Mouse (Mus musculus) regulatory T cell (primary cell): ENCODE measurements around the gene Pthlh.
"Not testable (repeated sequence)": the region's sequence is repeated elsewhere in the genome, so short reads cannot be mapped to it uniquely, and the experiment has no call there.

Experiments used
- in situ Hi-C: fragments of 300-600 bp; cut with MboI, MseI; formaldehyde crosslinking; loops from one replicate; pipeline ENCODE4 v1.15.1; 2025; ENCODE audit warnings: high pct_unique_total_duplicates

Pthlh gene

DNA sequence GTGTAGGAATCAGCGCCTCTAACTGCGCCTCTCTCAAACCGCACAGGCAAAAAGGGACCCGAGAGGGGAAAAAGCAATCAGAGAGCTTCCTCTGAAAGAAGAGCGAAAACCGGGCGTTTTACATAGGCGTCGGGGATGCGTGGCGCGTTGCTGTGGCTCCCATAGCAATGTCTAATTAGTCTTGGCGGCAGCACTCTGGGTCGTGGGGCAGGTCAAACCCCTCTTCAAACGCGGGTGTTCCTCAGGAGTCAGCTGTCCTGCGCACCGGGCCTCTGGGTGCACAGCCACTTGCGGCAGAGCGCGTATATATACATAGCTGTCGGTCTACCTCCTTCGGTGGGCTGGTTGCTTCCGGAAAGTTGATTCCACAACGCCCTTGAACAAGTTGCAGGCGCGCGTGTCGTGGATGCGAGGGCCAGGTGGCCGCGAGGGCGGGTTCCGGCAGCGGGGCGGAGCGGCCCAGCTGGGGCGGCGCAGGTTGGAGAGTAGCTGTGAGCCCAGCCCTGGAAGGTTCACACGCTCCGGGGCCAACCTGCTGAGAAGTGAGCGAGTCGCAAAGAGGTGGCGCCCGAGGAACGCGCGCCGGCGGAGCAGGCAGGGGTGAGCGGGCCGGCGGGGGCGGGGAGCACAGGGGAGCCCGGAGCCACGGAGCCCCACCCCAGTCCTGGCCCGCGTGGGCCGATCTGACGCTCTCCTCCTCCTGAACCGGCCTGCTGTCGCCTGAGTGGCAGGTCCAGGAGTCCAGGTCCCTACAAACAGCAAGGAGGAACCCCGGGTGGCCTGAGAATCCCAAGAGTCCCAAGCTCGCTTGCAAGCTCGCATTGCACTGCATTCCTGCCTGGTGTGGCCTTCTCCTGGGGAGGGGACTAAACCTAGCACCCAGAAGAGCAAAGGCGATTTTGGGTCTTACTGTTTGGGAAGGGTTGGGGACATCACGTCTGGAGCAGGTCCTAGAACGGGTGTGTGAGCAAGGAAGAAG is at the start of gene Pthlh:
Pthlh (minus strand) TSS at position 597 of the 979 bp plus-strand sequence.
- in situ Hi-C loops: no loop called here

- in situ Hi-C loops: no loop called here
Measured at GRCm38 (mm10) chr6:147313331-147313730, 49.3 kb upstream of the Pthlh start.

DNA sequence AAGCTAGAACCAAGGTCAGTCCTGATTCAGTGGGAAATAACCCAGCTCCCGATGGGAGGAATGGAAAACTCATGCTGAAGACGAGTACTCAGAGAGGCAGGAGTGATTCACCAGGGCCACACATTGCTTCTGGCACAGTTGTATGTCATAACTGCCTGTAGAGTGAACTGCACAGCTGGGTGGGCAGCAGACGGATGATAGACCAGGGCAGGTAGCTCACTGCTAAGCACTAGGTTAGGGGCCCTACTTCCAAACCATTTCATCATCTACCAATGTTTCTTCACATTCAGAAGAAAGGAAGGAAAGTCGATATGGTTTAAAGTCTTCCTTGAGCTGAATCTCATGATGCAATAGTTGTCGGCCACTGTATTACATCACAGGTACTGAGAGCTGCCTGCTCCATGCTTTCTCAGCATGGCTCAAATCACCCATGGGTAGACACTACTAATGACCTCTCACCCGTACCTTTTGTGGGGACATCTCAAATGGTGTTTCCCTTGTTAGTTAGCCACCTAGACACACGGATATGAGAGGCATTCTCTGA is 46.5 kb upstream of the Pthlh start:
- in situ Hi-C loops: no loop called here

GRCm38 (mm10) chr6:147310035-147310434 is 46.1 kb upstream of the Pthlh start:
- in situ Hi-C loops: no loop called here

- in situ Hi-C loops: not testable (repeated sequence)
Measured at GRCm38 (mm10) chr6:147304236-147304635, 40.3 kb upstream of the Pthlh start.

- in situ Hi-C loops: no loop called here
Measured at GRCm38 (mm10) chr6:147299607-147300006, 35.6 kb upstream of the Pthlh start.

DNA sequence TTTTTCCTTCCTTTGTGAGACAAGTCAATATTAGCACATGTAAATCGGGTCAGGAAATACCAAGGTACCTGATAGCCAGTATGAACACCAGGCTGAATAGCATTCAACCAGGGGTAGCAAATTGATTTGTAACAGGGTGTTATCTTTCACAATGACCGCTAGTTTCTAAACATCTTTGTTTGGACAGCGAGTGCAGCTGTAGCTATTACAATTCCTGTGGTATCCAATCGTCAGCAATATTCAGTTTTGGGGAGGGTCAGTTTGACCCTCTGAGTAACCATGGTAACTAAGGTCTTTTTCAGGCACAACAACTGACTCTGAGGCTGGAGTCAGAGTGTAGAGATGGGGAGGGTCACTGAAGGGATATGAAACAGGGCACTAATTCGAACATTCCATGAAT is 15.3 kb upstream of the Pthlh start:
- in situ Hi-C loops: no loop called here

GRCm38 (mm10) chr6:147268143-147268790 is 4.3 kb upstream of the Pthlh start:
- in situ Hi-C loops: no loop called here

DNA sequence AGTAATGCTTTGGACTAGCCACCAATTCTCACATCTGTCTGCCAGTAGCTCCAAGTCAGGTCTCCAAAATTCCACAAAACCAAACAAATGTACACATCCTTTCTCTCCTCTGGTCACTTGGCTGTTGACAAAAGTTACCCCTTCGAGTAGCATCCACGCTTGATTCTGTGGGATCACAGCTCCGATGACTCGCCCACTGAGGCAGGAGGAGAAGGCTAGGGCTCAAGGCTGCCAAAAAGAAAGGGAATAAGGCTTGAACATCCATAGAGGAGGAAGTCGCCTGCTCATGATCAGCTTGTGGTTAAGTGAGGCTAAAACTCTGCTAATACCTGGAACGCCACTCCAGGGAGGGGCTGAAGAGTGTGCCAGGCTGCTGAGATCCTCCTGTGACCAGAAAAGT is 2.5 kb upstream of the Pthlh start:
- in situ Hi-C loops: no loop called here

DNA sequence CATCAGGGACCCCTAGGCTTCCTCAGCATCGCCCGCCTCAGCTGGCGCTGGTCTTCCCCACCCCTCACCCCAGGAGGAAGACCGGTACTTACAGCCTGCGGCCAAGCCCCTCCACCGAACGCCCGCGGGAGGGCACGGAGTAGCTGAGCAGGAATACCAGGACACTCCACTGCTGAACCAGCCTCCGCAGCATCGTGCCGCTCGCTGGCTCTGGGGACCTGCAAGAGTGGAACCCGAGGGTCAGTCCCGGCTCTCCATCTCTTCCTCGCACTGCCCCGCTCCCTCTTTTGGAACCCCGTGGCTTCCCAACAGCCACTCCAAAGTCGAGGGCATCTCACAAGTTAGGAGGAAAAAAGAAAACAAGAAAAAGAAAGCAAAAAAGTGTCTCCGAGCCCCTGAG is 805 bp downstream of the Pthlh start:
- in situ Hi-C loops: no loop called here

GRCm38 (mm10) chr6:147261616-147262015 is 2.4 kb downstream of the Pthlh start:
- in situ Hi-C loops: no loop called here

DNA sequence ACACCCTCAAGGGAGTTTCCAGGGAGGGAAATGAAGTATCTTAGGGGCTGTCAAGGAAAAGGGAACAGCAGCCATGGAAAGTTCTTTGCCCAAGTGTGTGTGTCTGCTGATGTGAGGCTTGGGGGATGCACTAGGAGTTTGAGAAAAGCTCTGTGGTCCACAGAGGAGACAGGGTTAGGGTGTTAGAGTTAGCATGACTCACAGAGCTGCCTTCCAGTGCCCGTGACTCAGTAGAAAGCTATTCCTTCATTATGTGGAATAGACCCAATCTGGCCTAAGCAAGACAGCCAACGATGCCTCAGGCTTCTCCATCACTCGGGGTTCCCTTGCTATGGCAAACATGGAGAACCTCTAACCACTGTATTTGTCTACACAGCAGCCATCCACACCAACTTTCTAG is 3.2 kb downstream of the Pthlh start:
- in situ Hi-C loops: no loop called here

GRCm38 (mm10) chr6:147247782-147248181 is 16.2 kb downstream of the Pthlh start:
- in situ Hi-C loops: loop anchor here (10.0 to 25.0 kb wide), 2 partner anchors 233 to 410 kb away; no protein-coding TSS in a partner anchor

- in situ Hi-C loops: loop anchor here (10.0 to 25.0 kb wide), 2 partner anchors 229 to 407 kb away; no protein-coding TSS in a partner anchor
Measured at GRCm38 (mm10) chr6:147244294-147244693, 19.7 kb downstream of the Pthlh start.

- in situ Hi-C loops: loop anchor here (10.0 to 25.0 kb wide), 2 partner anchors 229 to 406 kb away; no protein-coding TSS in a partner anchor
Measured at GRCm38 (mm10) chr6:147243655-147244054, 20.3 kb downstream of the Pthlh start.

- in situ Hi-C loops: loop anchor here (10.0 to 25.0 kb wide), 2 partner anchors 227 to 404 kb away; no protein-coding TSS in a partner anchor
Measured at GRCm38 (mm10) chr6:147241541-147241940, 22.4 kb downstream of the Pthlh start.

DNA sequence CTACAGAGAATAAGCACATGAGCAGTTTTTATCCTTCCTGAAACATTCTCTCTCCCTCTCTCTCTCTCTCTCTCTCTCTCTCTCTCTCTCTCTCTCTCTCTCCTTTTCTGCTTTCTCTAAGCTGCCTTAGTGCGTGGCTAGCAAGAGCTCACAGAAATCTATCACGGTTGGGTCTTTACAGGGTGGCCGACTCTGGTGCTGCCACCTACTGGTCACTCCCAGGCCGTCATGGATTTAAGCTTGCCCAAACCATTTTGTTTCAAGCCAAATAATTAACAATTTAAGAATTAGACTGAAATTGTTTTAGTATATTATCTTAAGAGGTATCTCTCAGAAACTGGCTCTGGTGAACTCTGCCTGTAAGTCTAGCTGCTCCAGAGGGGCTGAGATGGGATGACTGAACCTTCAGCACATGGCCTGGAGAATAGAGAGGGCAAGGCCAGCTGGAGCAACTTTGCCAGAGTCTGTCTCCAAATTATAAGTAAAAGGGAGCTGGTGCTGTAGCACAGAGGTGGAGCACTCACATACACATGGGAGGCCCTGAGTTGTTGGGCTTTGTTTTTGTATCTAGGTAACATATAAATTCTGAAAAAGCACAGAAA is 23.7 kb downstream of the Pthlh start:
- in situ Hi-C loops: loop anchor here (10.0 to 25.0 kb wide), 2 partner anchors 226 to 403 kb away; no protein-coding TSS in a partner anchor

DNA sequence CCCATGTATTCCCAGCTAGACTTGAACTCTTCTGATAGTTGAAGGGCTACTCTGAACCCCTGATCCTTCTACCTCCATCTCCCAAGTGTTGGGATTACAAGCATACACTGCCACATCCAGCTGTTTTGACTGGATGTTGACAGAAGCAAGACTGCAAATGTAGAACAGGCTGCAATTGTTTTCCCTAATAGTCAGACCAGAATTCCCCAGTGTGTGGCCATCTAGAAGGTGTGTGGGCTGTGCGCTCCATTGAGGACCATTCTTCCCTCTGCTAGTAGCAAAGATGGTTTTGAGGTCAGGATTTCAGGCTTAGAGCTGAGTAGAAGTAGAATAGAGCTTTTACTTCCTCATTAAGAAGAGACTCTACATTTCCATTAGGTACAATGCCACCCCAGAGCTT is 37.3 kb downstream of the Pthlh start:
- in situ Hi-C loops: loop anchor here (25.0 kb wide), 1 partner anchor 389 kb away; no protein-coding TSS in a partner anchor

DNA sequence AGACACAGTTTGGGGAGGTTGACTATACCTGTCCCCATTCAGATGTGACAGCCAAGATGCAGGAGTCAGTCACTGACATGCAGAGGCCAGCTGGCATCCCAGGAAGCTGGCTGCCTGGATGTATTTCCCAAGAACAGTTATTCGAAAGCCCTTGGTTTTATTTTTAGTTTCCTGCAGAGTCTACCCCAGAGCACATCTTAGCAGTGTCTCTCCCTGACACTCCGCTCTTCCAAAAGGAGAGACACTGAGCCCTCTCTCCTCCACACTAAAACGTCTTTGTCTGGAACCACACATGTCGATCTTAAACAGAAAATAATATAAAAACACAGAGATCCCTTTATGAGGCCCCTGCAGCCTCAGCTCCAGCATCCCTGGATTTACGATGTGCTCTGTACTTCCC is 44.9 kb downstream of the Pthlh start:
- in situ Hi-C loops: no loop called here

DNA sequence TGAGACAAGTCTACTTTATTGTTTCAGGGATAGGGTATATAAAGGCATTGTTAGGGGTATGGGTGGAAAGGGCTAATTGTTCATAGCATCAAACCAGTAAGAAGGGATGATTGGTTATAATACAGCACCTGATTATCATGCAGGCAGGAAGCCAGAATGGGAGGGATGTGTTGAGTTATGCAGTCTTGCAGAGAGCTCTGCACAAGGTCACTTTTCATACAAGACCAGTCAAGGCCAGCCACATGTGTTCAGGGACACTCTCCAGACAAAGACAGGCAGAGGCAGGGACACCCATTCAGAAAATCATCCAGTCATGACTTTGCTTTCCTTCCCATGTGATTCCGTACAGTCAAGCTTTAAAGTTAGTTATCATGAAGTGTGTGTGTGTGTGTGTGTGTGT is 47.8 kb downstream of the Pthlh start:
- in situ Hi-C loops: no loop called here

DNA sequence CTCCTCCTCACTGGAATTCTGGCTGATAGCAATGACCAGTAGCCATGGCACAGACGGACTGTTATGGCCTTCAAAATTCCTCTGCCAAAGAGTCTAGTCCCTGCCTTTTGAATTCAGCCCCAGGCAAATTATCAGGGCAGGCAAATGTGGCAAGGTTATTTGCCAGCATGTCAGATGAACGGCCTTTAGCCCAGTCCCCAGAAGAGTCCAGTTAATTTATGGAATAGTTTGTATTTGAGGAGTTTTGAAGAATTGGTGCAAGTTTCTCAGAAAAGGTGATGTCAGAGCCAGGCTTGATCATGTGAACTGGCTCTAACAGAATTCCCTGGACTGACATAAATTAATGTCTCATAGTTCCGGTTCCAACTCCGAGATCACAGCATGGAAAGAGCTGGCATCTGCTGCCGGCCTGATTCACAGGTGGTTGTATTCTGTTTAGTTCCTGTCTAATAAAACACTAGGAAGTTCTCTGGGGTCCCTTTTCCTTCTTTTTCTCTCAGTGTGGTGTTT is 56.1 kb downstream of the Pthlh start:
- in situ Hi-C loops: no loop called here
